Mouse (Mus musculus) spleen, postnatal 10 days (tissue): ENCODE measurements around the gene Rock2.

ENCODE experiments used
- DNase-seq, 2 experiments: peaks; one replicate each; pipeline ENCODE4 v3.0.0; 2021 to 2022; ENCODE audit warnings: low spot score in 2 of 2

Gene Rock2

GRCm38 (mm10) chr12:16900625-16901222 lies 6.0 kb downstream of the Rock2 start:
- no peak for DNase-seq

DNA sequence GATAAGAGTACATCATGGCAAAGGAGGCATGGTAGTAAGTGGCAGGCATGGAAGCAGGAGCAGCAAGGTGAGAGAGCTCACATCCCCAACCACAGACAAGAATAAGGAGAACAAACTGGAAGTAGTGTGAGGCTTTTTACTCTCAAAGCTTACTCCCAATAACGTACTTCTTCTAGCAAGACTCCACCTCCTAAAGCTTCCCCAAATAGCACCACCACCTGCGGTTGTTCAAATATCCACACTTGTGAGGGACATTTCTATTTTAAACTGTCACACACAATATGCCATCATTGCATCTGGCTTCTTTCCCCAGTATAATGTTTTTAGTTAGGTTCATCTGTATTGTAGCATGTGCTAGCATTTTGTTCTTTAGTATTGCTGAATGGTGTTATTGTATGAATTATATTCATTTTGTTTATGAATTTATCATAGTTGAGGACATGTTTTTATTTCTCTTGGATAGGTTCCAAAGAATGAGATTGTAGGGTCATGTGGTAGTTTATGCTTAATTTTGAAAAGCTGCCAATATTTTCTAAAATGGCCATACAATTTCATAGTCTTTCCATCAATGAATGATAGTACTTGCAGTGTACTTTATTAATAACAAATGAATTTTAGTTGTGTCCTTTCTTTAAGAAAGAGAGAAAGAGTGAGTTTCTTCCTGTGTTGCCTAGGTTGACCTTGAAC lies 9.4 kb downstream of the Rock2 start:
- DNase-seq = no peak

DNA sequence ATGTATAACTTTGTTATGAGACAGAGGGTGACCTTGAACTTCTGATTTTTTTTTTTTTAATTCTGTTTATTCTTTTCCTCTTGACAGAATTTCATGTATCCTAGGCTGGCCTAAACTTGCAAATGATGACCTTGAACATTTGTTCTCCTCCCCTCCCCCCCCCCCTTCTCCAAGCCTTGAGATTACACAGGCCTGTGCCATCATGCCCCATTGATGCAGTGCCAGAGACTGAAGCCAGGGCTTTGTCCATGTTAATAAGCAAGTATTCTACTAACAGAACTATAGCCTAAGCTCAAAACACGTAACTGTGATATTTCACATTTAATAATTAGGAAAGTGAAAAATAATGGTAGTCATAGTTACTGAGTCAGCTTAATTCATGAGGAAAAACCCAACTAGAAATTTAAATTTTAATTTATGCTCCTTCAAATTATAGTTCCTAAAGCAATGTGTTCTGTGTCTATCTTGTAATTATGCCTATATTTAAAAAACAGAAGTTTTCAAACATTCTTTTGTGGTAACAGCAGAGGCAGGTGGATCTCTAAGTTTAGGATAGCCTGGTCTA lies 12.7 kb downstream of the Rock2 start:
- DNase-seq = no peak

- DNase-seq = no peak
These were observed 13.4 kb downstream of the Rock2 start for GRCm38 (mm10) chr12:16907953-16908648.

DNA sequence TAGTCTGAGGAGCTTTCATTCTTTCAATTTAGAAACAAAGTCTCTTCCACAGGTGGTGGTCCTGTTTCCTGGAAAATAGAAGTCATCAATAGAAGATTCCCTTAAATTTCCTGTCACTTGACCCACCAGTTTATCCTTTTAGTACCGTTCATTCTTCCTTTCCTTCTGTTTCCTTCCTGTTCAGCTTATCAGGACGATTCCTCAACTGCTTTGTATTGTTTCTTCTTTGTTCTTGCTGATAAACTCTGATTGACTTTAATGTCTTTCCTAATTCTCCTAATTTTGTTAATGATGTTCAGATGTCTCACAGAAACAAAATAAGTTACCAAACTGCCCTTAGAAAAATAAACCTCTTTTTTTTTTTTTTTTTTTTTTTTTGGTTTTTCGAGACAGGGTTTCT lies 16.8 kb downstream of the Rock2 start:
- DNase-seq = no peak

DNA sequence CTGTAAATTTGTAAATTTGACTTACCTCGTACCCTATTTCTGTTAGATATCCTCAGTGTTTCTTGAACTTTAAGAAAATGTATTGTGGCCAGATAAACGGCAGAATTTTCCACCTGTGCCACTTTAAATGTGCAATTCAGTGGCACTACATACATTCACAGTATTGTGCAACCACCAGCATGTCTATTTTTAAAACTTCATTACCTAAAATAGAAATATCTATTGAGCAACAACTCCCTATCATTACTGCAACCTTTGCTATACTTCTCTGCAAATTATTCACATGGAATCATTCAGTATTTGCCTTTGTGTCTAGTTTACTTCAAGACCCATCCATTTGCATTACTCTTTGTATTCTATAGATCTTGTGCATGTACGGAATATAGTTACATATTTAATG lies 17.9 kb downstream of the Rock2 start:
- no peak for DNase-seq

- DNase-seq = no peak
These were observed 25.6 kb downstream of the Rock2 start for GRCm38 (mm10) chr12:16920186-16920860.

GRCm38 (mm10) chr12:16927889-16928288 lies 33.2 kb downstream of the Rock2 start:
- DNase-seq = no peak

DNA sequence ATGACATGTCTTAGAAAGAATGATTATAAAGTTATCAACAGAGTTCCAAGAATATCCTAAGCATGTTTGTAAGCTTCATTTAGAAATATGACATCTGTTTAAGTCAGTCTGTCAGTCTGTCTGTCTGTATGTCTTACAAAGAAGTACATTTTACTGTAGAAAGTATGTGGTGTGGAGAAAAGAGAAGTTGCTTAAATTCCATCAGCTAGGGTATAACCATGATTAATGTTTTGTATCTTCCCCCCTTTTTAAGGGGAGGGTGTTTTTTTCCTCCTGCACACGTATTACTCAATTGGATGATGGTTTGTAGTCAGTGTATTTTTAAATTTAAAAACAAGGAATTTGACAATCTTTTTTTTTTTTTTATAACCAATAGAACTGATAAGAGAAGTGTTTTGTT lies 39.7 kb downstream of the Rock2 start:
- no peak for DNase-seq

GRCm38 (mm10) chr12:16941976-16942375 lies 47.3 kb downstream of the Rock2 start:
- DNase-seq = no peak

DNA sequence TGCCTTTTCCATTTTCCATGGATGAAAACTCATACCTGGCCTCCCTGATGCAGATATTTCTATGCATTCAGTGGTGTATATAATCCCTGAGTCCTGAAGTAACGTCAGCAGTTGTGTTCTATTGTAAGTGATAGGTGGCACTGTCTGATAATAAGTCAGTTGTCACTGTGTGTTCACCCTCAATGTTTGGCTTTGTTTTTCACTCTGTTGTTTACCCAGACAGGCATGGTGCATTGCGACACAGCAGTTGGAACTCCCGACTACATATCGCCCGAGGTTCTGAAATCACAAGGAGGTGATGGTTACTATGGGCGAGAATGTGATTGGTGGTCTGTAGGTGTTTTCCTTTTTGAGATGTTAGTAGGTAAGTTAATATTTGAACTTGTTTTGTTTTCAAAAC lies 53.5 kb downstream of the Rock2 start:
- no peak for DNase-seq

DNA sequence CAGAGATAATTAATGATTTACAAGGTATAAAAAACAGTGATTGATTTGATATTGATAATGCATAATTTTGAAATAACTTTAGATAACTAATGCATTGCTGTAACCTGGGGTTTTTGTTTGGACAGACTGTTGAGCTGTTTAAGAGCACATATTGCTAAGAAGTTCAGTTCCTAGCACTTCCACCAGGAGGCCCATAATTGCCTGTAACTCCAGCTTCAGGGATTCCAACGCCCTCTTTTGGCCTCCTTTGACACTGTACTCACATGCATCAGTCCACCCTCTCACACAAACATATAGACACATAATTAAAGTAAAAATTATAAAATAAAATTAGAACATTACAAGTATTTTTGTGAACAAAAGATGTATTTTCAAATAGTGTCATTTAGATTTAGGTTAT lies 64.2 kb downstream of the Rock2 start:
- peak in 1 of 2 experiments; percentile 42 for DNase-seq

DNA sequence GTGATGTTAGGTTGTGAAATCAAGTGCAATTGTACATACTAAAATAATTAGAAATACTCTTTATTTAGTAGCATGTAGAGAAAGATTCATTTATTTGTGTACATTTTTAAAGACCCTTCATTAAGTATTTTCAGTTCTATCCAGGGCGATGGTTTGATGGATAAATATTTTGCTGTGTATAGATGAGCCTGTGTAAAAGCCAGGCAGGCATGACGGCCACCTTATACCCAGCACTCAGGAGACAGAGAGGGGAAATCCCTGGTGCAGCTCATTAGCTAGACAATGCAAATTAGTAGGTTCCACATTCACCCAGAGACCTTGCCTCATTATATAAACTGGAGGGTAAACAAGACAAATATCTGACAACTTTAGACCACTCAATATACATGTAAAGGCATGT lies 68.7 kb downstream of the Rock2 start:
- peak in 1 of 2 experiments; percentile 17 for DNase-seq

GRCm38 (mm10) chr12:16966811-16967210 lies 72.1 kb downstream of the Rock2 start:
- DNase-seq = no peak

- no peak for DNase-seq
These were observed 82.4 kb downstream of the Rock2 start for GRCm38 (mm10) chr12:16977120-16977519.

DNA sequence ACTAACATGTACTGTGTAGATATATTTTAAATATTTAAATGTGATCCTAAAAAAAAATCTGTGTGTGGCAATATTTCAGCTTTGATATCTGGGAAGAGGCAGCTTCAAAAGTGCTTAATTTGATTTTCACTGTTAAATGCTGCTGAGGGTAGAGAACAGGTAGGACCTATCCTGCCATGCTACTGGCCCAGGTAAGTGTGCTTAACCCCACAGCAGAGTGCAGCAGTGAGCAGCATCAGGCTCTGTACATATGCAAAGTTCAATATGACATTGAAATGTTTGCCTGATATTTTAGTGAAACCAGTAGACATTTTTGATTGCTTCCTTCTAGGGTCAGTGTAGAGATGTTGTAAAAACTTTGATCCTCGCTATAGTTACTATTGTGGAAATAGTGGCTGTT lies 91.1 kb downstream of the Rock2 start:
- no peak for DNase-seq

DNA sequence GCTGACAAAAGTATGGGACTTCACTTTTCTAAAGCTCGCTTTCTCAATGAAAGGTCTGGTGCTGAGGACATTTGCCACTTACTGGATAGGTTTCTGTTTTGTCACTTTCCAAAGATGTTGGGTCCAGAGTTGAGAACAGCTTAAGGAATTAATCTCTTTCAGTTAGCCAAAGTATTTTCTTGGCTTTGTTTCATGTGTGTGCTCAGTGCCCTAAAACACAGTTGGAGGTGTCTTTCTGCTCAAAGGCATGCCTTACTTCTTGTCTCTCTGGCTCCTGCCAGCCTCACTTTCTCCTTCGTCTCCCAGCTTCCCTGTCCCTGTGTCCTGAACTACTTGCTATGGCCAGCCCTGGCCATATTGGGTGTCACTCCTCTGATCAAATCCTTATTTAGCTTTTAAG lies 96.7 kb downstream of the Rock2 start:
- DNase-seq = no peak

GRCm38 (mm10) chr12:16992355-16992754 lies 97.7 kb downstream of the Rock2 start:
- DNase-seq = no peak

DNA sequence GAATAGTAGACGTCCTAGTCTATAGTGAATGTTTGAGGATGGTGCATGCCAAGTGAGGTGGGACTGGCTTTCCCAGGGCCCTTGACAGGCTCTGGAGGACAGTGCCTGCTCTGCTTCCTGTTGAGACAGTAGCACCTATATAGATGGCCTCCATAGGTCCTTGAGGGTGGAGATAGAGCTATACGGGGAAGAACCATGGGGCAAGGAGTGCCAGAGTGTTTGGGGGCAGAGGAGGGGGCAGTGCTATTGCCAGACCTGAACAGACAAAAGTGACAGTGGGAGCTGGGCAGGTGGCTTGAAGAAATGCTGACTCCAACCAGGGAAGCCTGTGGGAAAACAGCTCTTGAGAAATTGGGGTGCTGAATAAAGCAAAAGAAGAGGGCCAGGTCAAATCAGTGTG lies 99.6 kb downstream of the Rock2 start:
- DNase-seq = no peak

GRCm38 (mm10) chr12:16996281-16996680 lies 101.6 kb downstream of the Rock2 start:
- no peak for DNase-seq

DNA sequence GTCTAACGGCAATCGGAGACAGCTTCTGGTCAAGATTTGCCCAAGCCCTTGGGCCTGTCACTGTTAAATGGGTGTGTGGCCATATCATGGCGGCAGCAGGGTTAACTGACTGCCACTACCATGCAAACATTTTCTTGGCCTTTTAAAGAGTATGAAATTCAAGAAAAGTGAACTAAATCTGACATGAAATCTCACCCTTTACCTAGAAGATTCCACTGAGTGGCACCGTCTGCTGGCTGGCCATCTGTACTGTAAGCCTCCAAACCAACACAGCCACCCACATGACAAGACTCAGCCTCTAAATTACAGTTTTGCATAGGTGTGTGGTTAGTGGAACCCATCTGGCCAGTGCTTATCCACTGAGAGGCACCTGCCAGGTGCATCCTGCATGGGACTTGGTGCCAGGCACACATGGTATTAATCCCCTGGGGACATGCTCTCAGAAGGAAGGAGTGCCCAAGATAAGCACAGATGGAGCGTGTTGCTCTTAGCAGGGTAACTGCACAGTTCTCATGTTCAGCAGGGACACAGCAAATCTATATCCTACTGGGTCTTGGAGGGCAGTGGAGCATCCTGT lies 102.3 kb downstream of the Rock2 start:
- peak in 1 of 2 experiments; percentile 44 for DNase-seq

GRCm38 (mm10) chr12:16999146-16999545 lies 104.5 kb downstream of the Rock2 start:
- peak in 1 of 2 experiments; percentile 39 for DNase-seq
